In genomic region chr4:115097146-115097496, GRCm38 (mm10) we compare ENCODE assay signal across 8 mouse cellular contexts. TPM values are rescaled to one million over a fixed set of nuclear protein-coding genes. Genes with fewer than 3 reads are reported as not detected.
A peak's percentile ranks its signal among the peaks of the same experiment; 100 is the strongest.
DNase-seq lines count a peak whose midpoint lies in the region; ATAC-seq and TF ChIP-seq lines count a peak whose summit lies in the region.

No protein-coding gene starts in this region.

- H3K4me3 ChIP-seq in forebrain, embryonic 11.5 days (ENCODE audit: low read depth, low read length) = no peak overlapping the region
- peak overlapping the region; percentile 14 for H3K4me3 ChIP-seq in intestine, postnatal 0 days (ENCODE audit: low read depth, low read length)
- peak overlapping the region; percentile 16; the same call in 1 of the 2 replicates for H3K4me3 ChIP-seq in lung, embryonic 15.5 days

- peak; percentile 77 for TF ChIP-seq CTCF in intestine, postnatal 0 days (IDR thresholded peaks at IDR 0.05; ENCODE audit: low read depth)

- H3K27ac ChIP-seq in forebrain, embryonic 11.5 days (ENCODE audit: low read depth, low read length) = no peak overlapping the region
- H3K27ac ChIP-seq in intestine, postnatal 0 days (ENCODE audit: low read depth, low read length) = peak overlapping the region; percentile 86
- no peak overlapping the region for H3K27ac ChIP-seq in lung, embryonic 15.5 days

- H3K4me2 ChIP-seq in forebrain, embryonic 11.5 days (ENCODE audit: low read depth, low read length, severe bottlenecking) = peak overlapping the region; percentile 8; the same call in 1 of the 2 replicates
- H3K4me2 ChIP-seq in intestine, postnatal 0 days (replicated peaks; ENCODE audit: low read depth) = peak overlapping the region; percentile 74
- H3K4me2 ChIP-seq in lung, embryonic 15.5 days = peak overlapping the region; percentile 79

- WGBS in forebrain, embryonic 11.5 days = under 1% methylated on average over 6 of the region's 6 CpGs
- under 1% methylated on average over 6 of the region's 6 CpGs for WGBS in intestine, postnatal 0 days
- under 1% methylated on average over 6 of the region's 6 CpGs for WGBS in lung, embryonic 15.5 days

- no peaks in the 10 kb centered on the region for H3K36me3 ChIP-seq in forebrain, embryonic 11.5 days (ENCODE audit: control insufficient read depth, insufficient read depth, low read length)
- no peaks in the 10 kb centered on the region for H3K36me3 ChIP-seq in intestine, postnatal 0 days (ENCODE audit: control insufficient read depth, insufficient read depth)
- H3K36me3 ChIP-seq in lung, embryonic 15.5 days = no peaks in the 10 kb centered on the region

- DNase-seq in right cerebral cortex, postnatal 14 days = peak; percentile 34
- DNase-seq in right cerebral cortex, adult 18-20 months = no peak
- DNase-seq in forebrain, embryonic 11.5 days (ENCODE audit: low spot score) = peak; percentile 58
- peak; percentile 61 for DNase-seq in retina, postnatal 1 day
- DNase-seq in gastrocnemius, postnatal 25 days = no peak
- no peak for DNase-seq in urinary bladder, postnatal 4 days (ENCODE audit: low spot score in 2 of 2)

- peaks cover 19% of the 10 kb centered on the region for H3K27me3 ChIP-seq in forebrain, embryonic 11.5 days (ENCODE audit: control insufficient read depth, insufficient read depth, low read length)
- H3K27me3 ChIP-seq in intestine, postnatal 0 days (replicated peaks; ENCODE audit: control insufficient read depth, insufficient read depth, low read length) = no peaks in the 10 kb centered on the region
- H3K27me3 ChIP-seq in lung, embryonic 15.5 days = peaks cover 6% of the 10 kb centered on the region; the same call in 1 of the 2 replicates

- peaks cover 2% of the 10 kb centered on the region; the same call in 1 of the 2 replicates for H3K4me1 ChIP-seq in forebrain, embryonic 11.5 days (replicated peaks; ENCODE audit: control insufficient read depth, insufficient read depth, low read length)
- H3K4me1 ChIP-seq in intestine, postnatal 0 days (replicated peaks; ENCODE audit: control insufficient read depth, insufficient read depth, low read length) = peaks cover 4% of the 10 kb centered on the region; the same call in 1 of the 2 replicates
- H3K4me1 ChIP-seq in lung, embryonic 15.5 days = peaks cover 18% of the 10 kb centered on the region

- H3K9me3 ChIP-seq in forebrain, embryonic 11.5 days (ENCODE audit: control insufficient read depth, low read length) = no peaks in the 10 kb centered on the region
- H3K9me3 ChIP-seq in intestine, postnatal 0 days (ENCODE audit: control insufficient read depth) = no peaks in the 10 kb centered on the region
- H3K9me3 ChIP-seq in lung, embryonic 15.5 days = no peaks in the 10 kb centered on the region

- peak; percentile 40 for ATAC-seq in forebrain, embryonic 11.5 days (replicated peaks; ENCODE audit: low FRiP score)
- peak; percentile 21; the same call in 1 of the 2 replicates for ATAC-seq in intestine, postnatal 0 days
- no peak for ATAC-seq in lung, embryonic 15.5 days (ENCODE audit: borderline replicate concordance, extremely low read depth, low FRiP score, low TSS enrichment)

- no peak overlapping the region for H3K9ac ChIP-seq in forebrain, embryonic 11.5 days (ENCODE audit: low read length)
- H3K9ac ChIP-seq in intestine, postnatal 0 days (ENCODE audit: low read depth, low read length) = 0 out of 2 replicates have a peak overlapping the region, but pooled peaks have one; percentile 13
- no peak overlapping the region for H3K9ac ChIP-seq in lung, embryonic 15.5 days

RNA-seq across cellular contexts. Expression of gene Pdzk1ip1, which starts 8.6 kb away (rescaled TPM):
- 13.8 and 16.2 TPM in 2 replicates for polyA plus RNA-seq in forebrain, embryonic 11.5 days (2014; fragmentation: Nextera tagmentation; extraction: Ambion mirVana)
- polyA plus RNA-seq in intestine, postnatal 0 days (2015; fragmentation: Nextera tagmentation; extraction: Ambion mirVana) = 358 and 402 TPM in 2 replicates
- polyA plus RNA-seq in lung, embryonic 15.5 days (2015; fragmentation: Nextera tagmentation; extraction: Ambion mirVana) = 21.6 and 22.9 TPM in 2 replicates
- not detected for total RNA-seq in gastrocnemius, postnatal 25 days (2021)

RNA-seq across cellular contexts. Expression of gene Cyp4x1, which starts 37.0 kb away (rescaled TPM):
- polyA plus RNA-seq in forebrain, embryonic 11.5 days (2014; fragmentation: Nextera tagmentation; extraction: Ambion mirVana) = 0.31 and 0.47 TPM in 2 replicates
- polyA plus RNA-seq in intestine, postnatal 0 days (2015; fragmentation: Nextera tagmentation; extraction: Ambion mirVana) = 0.21 TPM in 2 replicates
- polyA plus RNA-seq in lung, embryonic 15.5 days (2015; fragmentation: Nextera tagmentation; extraction: Ambion mirVana) = 0.06 TPM in 1 of 2 replicates, not detected in the other
- not detected for total RNA-seq in gastrocnemius, postnatal 25 days (2021)

RNA-seq across cellular contexts. Expression of gene Tal1, which starts 40.9 kb away (rescaled TPM):
- polyA plus RNA-seq in forebrain, embryonic 11.5 days (2014; fragmentation: Nextera tagmentation; extraction: Ambion mirVana) = 3.4 and 3.7 TPM in 2 replicates
- polyA plus RNA-seq in intestine, postnatal 0 days (2015; fragmentation: Nextera tagmentation; extraction: Ambion mirVana) = 0.22 and 0.27 TPM in 2 replicates
- 1.8 TPM in 2 replicates for polyA plus RNA-seq in lung, embryonic 15.5 days (2015; fragmentation: Nextera tagmentation; extraction: Ambion mirVana)
- total RNA-seq in gastrocnemius, postnatal 25 days (2021) = 1 to 10 TPM in 1 of 2 experiments, under 1 TPM in 1; 0.46 to 1.3 TPM

Comparison
In these comparisons a context has a peak if more than half of its experiments do, and no peak if none do; other contexts are left out.
1. DNase-seq: peak in right cerebral cortex, postnatal 14 days (single experiment), forebrain, embryonic 11.5 days (single experiment) and retina, postnatal 1 day (single experiment); none in right cerebral cortex, adult 18-20 months (single experiment), gastrocnemius, postnatal 25 days (single experiment) and urinary bladder, postnatal 4 days (0 of 2).
2. H3K4me2 ChIP-seq: peak in every context shown above with its lines; median percentile 79 in lung, embryonic 15.5 days; 74 in intestine, postnatal 0 days; 8 in forebrain, embryonic 11.5 days.
3. RNA of gene Pdzk1ip1, which starts 8.6 kb away (polyA plus RNA-seq): 358 to 402 TPM in intestine, postnatal 0 days; 21.6 to 22.9 TPM in lung, embryonic 15.5 days and 13.8 to 16.2 TPM in forebrain, embryonic 11.5 days; every median in the first group is over 10 times any median in the second.